Mouse (Mus musculus) gastrocnemius, postnatal 4 days (tissue): ENCODE measurements around the gene Trmt6. TPM values are rescaled to one million over a fixed set of nuclear protein-coding genes. Genes with fewer than 3 reads are reported as not detected.

Experiments
- total RNA-seq, 2 experiments: library from RNA; stranded (reverse); gene quantifications; 2 replicates each; pipeline ENCODE4 v1.2.3; 2021

The Trmt6 gene
- total RNA-seq, 2 experiments from 2014 or later, result 11.6 to 14.1 TPM

Other genes with a start within 250 kb of the Trmt6 start
- 10 to 100 TPM; 47.9 to 59.3 TPM for gene Gpcpd1, start 228.3 kb downstream of the Trmt6 start, total RNA-seq
- 1 to 10 TPM; 4.4 to 5.6 TPM for gene Shld1, start 129.1 kb downstream of the Trmt6 start, total RNA-seq
- gene Chgb, start 34.8 kb downstream of the Trmt6 start, total RNA-seq, result under 1 TPM; 0.12 to 0.18 TPM
- 1 to 10 TPM; 3.6 to 3.7 TPM for gene Mcm8, start 86 bp upstream of the Trmt6 start, total RNA-seq
- gene Crls1, start 30.6 kb upstream of the Trmt6 start, total RNA-seq, result 10 to 100 TPM; 20.0 to 24.8 TPM
- under 1 TPM; 0.08 to 0.10 TPM for gene Lrrn4, start 64.8 kb upstream of the Trmt6 start, total RNA-seq
- not detected for gene Fermt1, start 129.9 kb upstream of the Trmt6 start, total RNA-seq